Mouse (Mus musculus): ENCODE data around the gene Arhgef3. TPM values are rescaled to one million over a fixed set of nuclear protein-coding genes. Genes with fewer than 3 reads are reported as not detected.

Gene Arhgef3
- polyA plus RNA-seq, 1 experiment from 2014 or later = 1.6 TPM

- H3K27me3 ChIP-seq (ENCODE audit: poor library complexity, severe bottlenecking) = no peaks in the 10 kb centered on the region
- H3K4me3 ChIP-seq = no peak overlapping the region
- no peaks in the 10 kb centered on the region for H3K9me3 ChIP-seq
- H3K4me1 ChIP-seq = no peaks in the 10 kb centered on the region
- DNase-seq (ENCODE audit: extremely low spot score, low spot score) = no peak
- no peaks in the 10 kb centered on the region for H3K36me3 ChIP-seq (replicated peaks)
- no peak overlapping the region for H3K27ac ChIP-seq
- 100% methylated on average over 1 of the region's 1 CpGs for WGBS
Measured at GRCm38 (mm10) chr14:27249121-27249520, 134.4 kb downstream of the Arhgef3 start.

- WGBS = 90% methylated on average over 7 of the region's 7 CpGs
- no peaks in the 10 kb centered on the region for H3K4me1 ChIP-seq
- H3K27me3 ChIP-seq (ENCODE audit: poor library complexity, severe bottlenecking) = no peaks in the 10 kb centered on the region
- no peaks in the 10 kb centered on the region for H3K9me3 ChIP-seq
- H3K36me3 ChIP-seq (replicated peaks) = no peaks in the 10 kb centered on the region
- no peak overlapping the region for H3K27ac ChIP-seq
- H3K4me3 ChIP-seq = no peak overlapping the region
- no peak for DNase-seq (ENCODE audit: extremely low spot score, low spot score)
Measured at GRCm38 (mm10) chr14:27250281-27250789, 135.6 kb downstream of the Arhgef3 start.

- H3K36me3 ChIP-seq (replicated peaks) = no peaks in the 10 kb centered on the region
- 89% methylated on average over 5 of the region's 5 CpGs for WGBS
- H3K4me1 ChIP-seq = no peaks in the 10 kb centered on the region
- H3K27ac ChIP-seq = no peak overlapping the region
- H3K27me3 ChIP-seq (ENCODE audit: poor library complexity, severe bottlenecking) = no peaks in the 10 kb centered on the region
- no peak for DNase-seq (ENCODE audit: extremely low spot score, low spot score)
- no peaks in the 10 kb centered on the region for H3K9me3 ChIP-seq
- H3K4me3 ChIP-seq = no peak overlapping the region
Measured at GRCm38 (mm10) chr14:27253391-27253790, 138.7 kb downstream of the Arhgef3 start.

- H3K9me3 ChIP-seq = no peaks in the 10 kb centered on the region
- WGBS = 82% methylated on average over 6 of the region's 6 CpGs
Measured at GRCm38 (mm10) chr14:27262349-27262748, 147.7 kb downstream of the Arhgef3 start.

GRCm38 (mm10) chr14:27266601-27267000 lies 151.9 kb downstream of the Arhgef3 start:
- no peaks in the 10 kb centered on the region for H3K9me3 ChIP-seq
- DNase-seq (ENCODE audit: extremely low spot score, low spot score) = no peak
- H3K4me3 ChIP-seq = no peak overlapping the region
- H3K27me3 ChIP-seq (ENCODE audit: poor library complexity, severe bottlenecking) = peaks cover 21% of the 10 kb centered on the region
- H3K36me3 ChIP-seq (replicated peaks) = no peaks in the 10 kb centered on the region
- 89% methylated on average over 1 of the region's 1 CpGs for WGBS
- H3K4me1 ChIP-seq = peaks cover 17% of the 10 kb centered on the region
- no peak overlapping the region for H3K27ac ChIP-seq

More at GRCm38 (mm10) chr14:27262349-27262748, 147.7 kb downstream of the Arhgef3 start:
- Histone ChIP-seq H3K4me3 (no peak overlapping the region), H3K27me3 (ENCODE audit: poor library complexity, severe bottlenecking) (no peaks in the 10 kb centered on the region), H3K4me1 (no peaks in the 10 kb centered on the region), H3K36me3 (replicated peaks) (no peaks in the 10 kb centered on the region), H3K27ac (no peak overlapping the region)
- DNase-seq (ENCODE audit: extremely low spot score, low spot score) = no peak

- DNase-seq (ENCODE audit: extremely low spot score, low spot score) = no peak
- no peaks in the 10 kb centered on the region for H3K36me3 ChIP-seq (replicated peaks)
- no peak overlapping the region for H3K27ac ChIP-seq
- no peak overlapping the region for H3K4me3 ChIP-seq
- WGBS = 68% methylated on average over 5 of the region's 5 CpGs
- no peaks in the 10 kb centered on the region for H3K9me3 ChIP-seq
- H3K27me3 ChIP-seq (ENCODE audit: poor library complexity, severe bottlenecking) = peaks cover 21% of the 10 kb centered on the region
- peaks cover 30% of the 10 kb centered on the region for H3K4me1 ChIP-seq
Measured at GRCm38 (mm10) chr14:27268137-27268536, 153.4 kb downstream of the Arhgef3 start.

GRCm38 (mm10) chr14:27268986-27269700 lies 154.4 kb downstream of the Arhgef3 start:
- Histone ChIP-seq H3K27ac (no peak overlapping the region), H3K36me3 (replicated peaks) (no peaks in the 10 kb centered on the region), H3K4me1 (peaks cover 30% of the 10 kb centered on the region), H3K27me3 (ENCODE audit: poor library complexity, severe bottlenecking) (peaks cover 21% of the 10 kb centered on the region), H3K9me3 (no peaks in the 10 kb centered on the region), H3K4me3 (no peak overlapping the region)
- WGBS = 90% methylated on average over 16 of the region's 16 CpGs
- DNase-seq (ENCODE audit: extremely low spot score, low spot score) = no peak

GRCm38 (mm10) chr14:27269836-27270235 lies 155.1 kb downstream of the Arhgef3 start:
- Histone ChIP-seq H3K4me1 (peaks cover 30% of the 10 kb centered on the region), H3K4me3 (no peak overlapping the region), H3K36me3 (replicated peaks) (no peaks in the 10 kb centered on the region), H3K27ac (no peak overlapping the region), H3K27me3 (ENCODE audit: poor library complexity, severe bottlenecking) (peaks cover 21% of the 10 kb centered on the region), H3K9me3 (no peaks in the 10 kb centered on the region)
- no peak for DNase-seq (ENCODE audit: extremely low spot score, low spot score)
- WGBS = 87% methylated on average over 4 of the region's 4 CpGs

GRCm38 (mm10) chr14:27270466-27270865 lies 155.8 kb downstream of the Arhgef3 start:
- no peaks in the 10 kb centered on the region for H3K9me3 ChIP-seq
- H3K27ac ChIP-seq = no peak overlapping the region
- H3K4me1 ChIP-seq = peaks cover 30% of the 10 kb centered on the region
- no peak overlapping the region for H3K4me3 ChIP-seq
- no peak for DNase-seq (ENCODE audit: extremely low spot score, low spot score)
- WGBS = 93% methylated on average over 4 of the region's 4 CpGs
- peaks cover 21% of the 10 kb centered on the region for H3K27me3 ChIP-seq (ENCODE audit: poor library complexity, severe bottlenecking)
- no peaks in the 10 kb centered on the region for H3K36me3 ChIP-seq (replicated peaks)

- H3K4me1 ChIP-seq = peaks cover 30% of the 10 kb centered on the region
- H3K9me3 ChIP-seq = no peaks in the 10 kb centered on the region
- WGBS = 74% methylated on average over 10 of the region's 10 CpGs
- no peak for DNase-seq (ENCODE audit: extremely low spot score, low spot score)
- peaks cover 21% of the 10 kb centered on the region for H3K27me3 ChIP-seq (ENCODE audit: poor library complexity, severe bottlenecking)
- no peaks in the 10 kb centered on the region for H3K36me3 ChIP-seq (replicated peaks)
- H3K27ac ChIP-seq = no peak overlapping the region
- H3K4me3 ChIP-seq = no peak overlapping the region
Measured at GRCm38 (mm10) chr14:27271371-27272071, 156.8 kb downstream of the Arhgef3 start.

GRCm38 (mm10) chr14:27272072-27272834 lies 157.6 kb downstream of the Arhgef3 start:
- WGBS = 26% methylated on average over 11 of the region's 11 CpGs
- peak; percentile 23 for DNase-seq (ENCODE audit: extremely low spot score, low spot score)
- Histone ChIP-seq H3K4me3 (no peak overlapping the region), H3K27me3 (ENCODE audit: poor library complexity, severe bottlenecking) (peaks cover 21% of the 10 kb centered on the region), H3K27ac (no peak overlapping the region), H3K9me3 (no peaks in the 10 kb centered on the region), H3K4me1 (peaks cover 30% of the 10 kb centered on the region), H3K36me3 (replicated peaks) (no peaks in the 10 kb centered on the region)

- H3K27ac ChIP-seq = no peak overlapping the region
- H3K4me1 ChIP-seq = peaks cover 30% of the 10 kb centered on the region
- no peaks in the 10 kb centered on the region for H3K9me3 ChIP-seq
- H3K36me3 ChIP-seq (replicated peaks) = no peaks in the 10 kb centered on the region
- DNase-seq (ENCODE audit: extremely low spot score, low spot score) = no peak
- peaks cover 21% of the 10 kb centered on the region for H3K27me3 ChIP-seq (ENCODE audit: poor library complexity, severe bottlenecking)
- H3K4me3 ChIP-seq = no peak overlapping the region
- 59% methylated on average over 2 of the region's 2 CpGs for WGBS
Measured at GRCm38 (mm10) chr14:27272835-27273138, 158.1 kb downstream of the Arhgef3 start.

- no peak for DNase-seq (ENCODE audit: extremely low spot score, low spot score)
- Histone ChIP-seq H3K27ac (no peak overlapping the region), H3K4me3 (no peak overlapping the region), H3K4me1 (peaks cover 27% of the 10 kb centered on the region), H3K27me3 (ENCODE audit: poor library complexity, severe bottlenecking) (peaks cover 21% of the 10 kb centered on the region), H3K9me3 (no peaks in the 10 kb centered on the region), H3K36me3 (replicated peaks) (no peaks in the 10 kb centered on the region)
Measured at GRCm38 (mm10) chr14:27273169-27273568, 158.5 kb downstream of the Arhgef3 start.
